Comparison of ENCODE assay signal across 27 mouse cellular contexts in the genomic region with DNA sequence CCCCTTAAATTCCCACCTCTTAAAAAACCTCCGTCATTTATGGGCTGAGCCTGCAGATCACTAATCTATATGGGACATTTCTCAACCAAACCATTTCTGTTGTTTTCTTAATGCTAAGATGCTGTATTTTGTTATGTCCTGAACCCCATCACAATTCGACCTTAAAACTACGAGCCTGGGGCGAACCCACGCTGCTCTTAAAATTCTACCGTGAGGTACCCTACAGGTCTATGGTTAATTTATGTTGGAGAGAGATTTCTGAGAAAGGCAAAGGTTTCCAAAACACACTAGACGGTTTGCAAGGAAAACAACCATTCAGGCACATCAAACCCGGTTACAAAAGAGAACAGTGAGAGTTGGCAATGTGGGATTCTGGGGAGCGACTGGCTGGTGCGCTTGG. TPM values are rescaled to one million over a fixed set of nuclear protein-coding genes. Genes with fewer than 3 reads are reported as not detected.
DNase-seq lines count a peak whose midpoint lies in the region; ATAC-seq and TF ChIP-seq lines count a peak whose summit lies in the region.
"Had no signal": no experiment of that assay in that cellular context is flagged by ENCODE, and none has a peak within 500 bp of the region (broad histone marks: within the 10 kb centered on the region; RNA-seq: fewer than 3 reads in every experiment).

No protein-coding gene starts in this region.

- no peak overlapping the region for H3K9ac ChIP-seq in heart, adult 2 months (ENCODE audit: low read depth, low read length)
- H3K9ac ChIP-seq in kidney, embryonic 15.5 days: no peak overlapping the region
- no peak overlapping the region for H3K9ac ChIP-seq in midbrain, embryonic 11.5 days (ENCODE audit: low read length)
- no peak overlapping the region for H3K9ac ChIP-seq in midbrain, embryonic 13.5 days (replicated peaks)
- H3K9ac ChIP-seq in limb, embryonic 12.5 days (replicated peaks): no peak overlapping the region
- no peak overlapping the region for H3K9ac ChIP-seq in hindbrain, embryonic 13.5 days
- H3K9ac ChIP-seq: embryonic facial prominence, embryonic 12.5 days; forebrain, embryonic 12.5 days had no signal

- no peaks in the 10 kb centered on the region for H3K27me3 ChIP-seq in heart, adult 2 months (ENCODE audit: control insufficient read depth, insufficient read depth, low read length)
- no peaks in the 10 kb centered on the region for H3K27me3 ChIP-seq in kidney, embryonic 15.5 days
- no peaks in the 10 kb centered on the region for H3K27me3 ChIP-seq in midbrain, embryonic 11.5 days (ENCODE audit: control insufficient read depth, insufficient read depth, low read length)
- H3K27me3 ChIP-seq in midbrain, embryonic 13.5 days: 0 out of 2 replicates have a peak, but pooled peaks cover 2% of the 10 kb centered on the region
- no peaks in the 10 kb centered on the region for H3K27me3 ChIP-seq in limb, embryonic 12.5 days
- 0 out of 2 replicates have a peak, but pooled peaks cover 6% of the 10 kb centered on the region for H3K27me3 ChIP-seq in hindbrain, embryonic 13.5 days
- H3K27me3 ChIP-seq: CH12.LX; embryonic facial prominence, embryonic 12.5 days; forebrain, embryonic 12.5 days; Patski had no signal

- H3K4me3 ChIP-seq in heart, adult 2 months: no peak overlapping the region
- H3K4me3 ChIP-seq in kidney, embryonic 15.5 days (replicated peaks): no peak overlapping the region
- H3K4me3 ChIP-seq in midbrain, embryonic 11.5 days (ENCODE audit: low read depth, low read length): no peak overlapping the region
- H3K4me3 ChIP-seq in midbrain, embryonic 13.5 days (replicated peaks): no peak overlapping the region
- H3K4me3 ChIP-seq in limb, embryonic 12.5 days (replicated peaks): no peak overlapping the region
- no peak overlapping the region for H3K4me3 ChIP-seq in hindbrain, embryonic 13.5 days
- H3K4me3 ChIP-seq: embryonic facial prominence, embryonic 10.5 days; embryonic facial prominence, embryonic 12.5 days; forebrain, embryonic 10.5 days; forebrain, embryonic 12.5 days had no signal

- H3K4me2 ChIP-seq in kidney, embryonic 15.5 days: 0 out of 2 replicates have a peak overlapping the region, but pooled peaks have one; percentile 30
- H3K4me2 ChIP-seq in midbrain, embryonic 11.5 days: no peak overlapping the region
- no peak overlapping the region for H3K4me2 ChIP-seq in midbrain, embryonic 13.5 days (replicated peaks)
- H3K4me2 ChIP-seq in limb, embryonic 12.5 days: no peak overlapping the region
- H3K4me2 ChIP-seq in hindbrain, embryonic 13.5 days: no peak overlapping the region
- H3K4me2 ChIP-seq: embryonic facial prominence, embryonic 12.5 days; forebrain, embryonic 12.5 days had no signal

- 92% methylated on average over 10 of the region's 10 CpGs for WGBS in heart, adult 2 months
- WGBS in kidney, embryonic 15.5 days: 48% methylated on average over 10 of the region's 10 CpGs
- 92% methylated on average over 10 of the region's 10 CpGs for WGBS in midbrain, embryonic 11.5 days
- 93% methylated on average over 10 of the region's 10 CpGs for WGBS in midbrain, embryonic 13.5 days
- 52% methylated on average over 10 of the region's 10 CpGs for WGBS in limb, embryonic 12.5 days
- WGBS in hindbrain, embryonic 13.5 days: 93% methylated on average over 10 of the region's 10 CpGs

- no peaks in the 10 kb centered on the region; the same call in 1 of the 2 replicates for H3K4me1 ChIP-seq in heart, adult 2 months (ENCODE audit: control insufficient read depth, insufficient read depth, low read length)
- peaks cover 23% of the 10 kb centered on the region for H3K4me1 ChIP-seq in kidney, embryonic 15.5 days
- H3K4me1 ChIP-seq in midbrain, embryonic 11.5 days (ENCODE audit: control insufficient read depth, insufficient read depth, low read length): no peaks in the 10 kb centered on the region
- no peaks in the 10 kb centered on the region for H3K4me1 ChIP-seq in midbrain, embryonic 13.5 days (replicated peaks)
- H3K4me1 ChIP-seq in limb, embryonic 12.5 days (replicated peaks): peaks cover 46% of the 10 kb centered on the region
- no peaks in the 10 kb centered on the region for H3K4me1 ChIP-seq in hindbrain, embryonic 13.5 days (replicated peaks)
- H3K4me1 ChIP-seq: forebrain, embryonic 10.5 days; forebrain, embryonic 12.5 days had no signal

- H3K9me3 ChIP-seq in kidney, embryonic 15.5 days (replicated peaks): no peaks in the 10 kb centered on the region
- no peaks in the 10 kb centered on the region for H3K9me3 ChIP-seq in midbrain, embryonic 11.5 days (ENCODE audit: control insufficient read depth, low read length)
- no peaks in the 10 kb centered on the region for H3K9me3 ChIP-seq in midbrain, embryonic 13.5 days
- H3K9me3 ChIP-seq in limb, embryonic 12.5 days: no peaks in the 10 kb centered on the region
- no peaks in the 10 kb centered on the region for H3K9me3 ChIP-seq in hindbrain, embryonic 13.5 days
- H3K9me3 ChIP-seq: embryonic facial prominence, embryonic 12.5 days; forebrain, embryonic 10.5 days; forebrain, embryonic 12.5 days; G1E had no signal

- TF ChIP-seq CTCF in heart, adult 2 months (IDR thresholded peaks at IDR 0.05): no peak

- H3K79me2 ChIP-seq in heart, adult 2 months (replicated peaks; ENCODE audit: control insufficient read depth, insufficient read depth, low read length): no peaks in the 10 kb centered on the region

- TF ChIP-seq POLR2A in heart, adult 2 months (IDR thresholded peaks at IDR 0.05; ENCODE audit: insufficient read depth, low read depth, low read length): no peak

- no peak overlapping the region for H3K27ac ChIP-seq in heart, adult 2 months
- no peak overlapping the region for H3K27ac ChIP-seq in kidney, embryonic 15.5 days
- no peak overlapping the region for H3K27ac ChIP-seq in midbrain, embryonic 11.5 days (ENCODE audit: low read depth, low read length)
- no peak overlapping the region for H3K27ac ChIP-seq in midbrain, embryonic 13.5 days
- H3K27ac ChIP-seq in limb, embryonic 12.5 days: peak overlapping the region; percentile 56
- H3K27ac ChIP-seq in hindbrain, embryonic 13.5 days: no peak overlapping the region
- H3K27ac ChIP-seq: embryonic facial prominence, embryonic 10.5 days; embryonic facial prominence, embryonic 12.5 days; forebrain, embryonic 10.5 days; forebrain, embryonic 12.5 days had no signal

- intact Hi-C loops in heart, adult 2 months (cut with DNase I): loop anchor here (5.0 to 10.0 kb wide), 2 partner anchors 231 to 359 kb away; no protein-coding TSS in a partner anchor

- ATAC-seq in kidney, embryonic 15.5 days (replicated peaks; ENCODE audit: low FRiP score): no peak
- no peak for ATAC-seq in midbrain, embryonic 11.5 days (ENCODE audit: low FRiP score)
- ATAC-seq in midbrain, embryonic 13.5 days: no peak
- ATAC-seq in limb, embryonic 12.5 days (ENCODE audit: insufficient number of reproducible peaks, insufficient read depth, low FRiP score, low TSS enrichment, low read depth): no peak
- no peak for ATAC-seq in hindbrain, embryonic 13.5 days (ENCODE audit: low FRiP score)
- ATAC-seq: activated CD4-positive, CD25-positive, alpha-beta regulatory T cell, adult 4 months; CD4-positive, CD25-positive, alpha-beta regulatory T cell, adult 4 months; forebrain, embryonic 14.5 days; Patski had no signal

- H3K36me3 ChIP-seq in heart, adult 2 months (ENCODE audit: control insufficient read depth, insufficient read depth, low read length): no peaks in the 10 kb centered on the region
- H3K36me3 ChIP-seq in kidney, embryonic 15.5 days: no peaks in the 10 kb centered on the region
- no peaks in the 10 kb centered on the region for H3K36me3 ChIP-seq in midbrain, embryonic 11.5 days (ENCODE audit: control insufficient read depth, insufficient read depth, low read length)
- no peaks in the 10 kb centered on the region for H3K36me3 ChIP-seq in midbrain, embryonic 13.5 days
- H3K36me3 ChIP-seq in limb, embryonic 12.5 days: no peaks in the 10 kb centered on the region
- H3K36me3 ChIP-seq in hindbrain, embryonic 13.5 days: no peaks in the 10 kb centered on the region
- H3K36me3 ChIP-seq: embryonic facial prominence, embryonic 10.5 days; embryonic facial prominence, embryonic 12.5 days; forebrain, embryonic 10.5 days; forebrain, embryonic 12.5 days; G1E had no signal

- no peak for TF ChIP-seq EP300 in heart, adult 2 months (IDR thresholded peaks at IDR 0.05; ENCODE audit: insufficient read depth, low read depth, low read length)

- peak; percentile 71 for DNase-seq in heart, adult 11 months
- no peak for DNase-seq in heart, adult 2 months
- no peak for DNase-seq in kidney, adult 18-20 months
- peak; percentile 59 for DNase-seq in midbrain, embryonic 11.5 days (ENCODE audit: low spot score, missing footprints)
- DNase-seq: adrenal gland, adult 8-10 months; adrenal gland, postnatal 14 days; adrenal gland, postnatal 36 days; B cell, adult 2 months; cerebellum, adult 11-12 months; cerebellum, adult 2 months; cerebellum, adult 9-10 months; cerebellum, postnatal 10 days; cerebellum, postnatal 25 days had no signal

RNA-seq across cellular contexts. Expression of a gene that starts 31.4 kb away (rescaled TPM):
- 100 to 1,000 TPM; 107 to 139 TPM for total RNA-seq in heart, adult 2 months (2021)
- polyA plus RNA-seq in heart, adult 2 months (2012; rRNA removed): 122 and 163 TPM in 2 replicates
- 75.1 and 84.1 TPM in 2 replicates for polyA plus RNA-seq in kidney, embryonic 15.5 days (2015; fragmentation: Nextera tagmentation; extraction: Ambion mirVana)
- polyA plus RNA-seq in midbrain, embryonic 11.5 days (2014; fragmentation: Nextera tagmentation; extraction: Ambion mirVana): 68.9 and 69.5 TPM in 2 replicates
- 106 and 109 TPM in 2 replicates for polyA plus RNA-seq in midbrain, embryonic 13.5 days (2015; fragmentation: Nextera tagmentation; extraction: Ambion mirVana)
- 76.2 and 83.6 TPM in 2 replicates for polyA plus RNA-seq in limb, embryonic 12.5 days (2016; fragmentation: Nextera tagmentation; extraction: Ambion mirVana)
- polyA plus RNA-seq in hindbrain, embryonic 13.5 days (2015; fragmentation: Nextera tagmentation; extraction: Ambion mirVana): 111 and 123 TPM in 2 replicates

RNA-seq across cellular contexts. Expression of a gene that starts 45.1 kb away (rescaled TPM):
- total RNA-seq in heart, adult 2 months (2021): under 1 TPM; 0.10 to 0.14 TPM
- not detected in 2 replicates for polyA plus RNA-seq in heart, adult 2 months (2012; rRNA removed)
- not detected in 2 replicates for polyA plus RNA-seq in kidney, embryonic 15.5 days (2015; fragmentation: Nextera tagmentation; extraction: Ambion mirVana)
- polyA plus RNA-seq in midbrain, embryonic 11.5 days (2014; fragmentation: Nextera tagmentation; extraction: Ambion mirVana): 0.14 TPM in 1 of 2 replicates, not detected in the other
- polyA plus RNA-seq in midbrain, embryonic 13.5 days (2015; fragmentation: Nextera tagmentation; extraction: Ambion mirVana): not detected in 2 replicates
- not detected in 2 replicates for polyA plus RNA-seq in limb, embryonic 12.5 days (2016; fragmentation: Nextera tagmentation; extraction: Ambion mirVana)
- 0.06 TPM in 1 of 2 replicates, not detected in the other for polyA plus RNA-seq in hindbrain, embryonic 13.5 days (2015; fragmentation: Nextera tagmentation; extraction: Ambion mirVana)
- total RNA-seq: adrenal gland, postnatal 14 days; CH12.LX had no signal
- polyA plus RNA-seq: cerebellum, adult 2 months; embryonic facial prominence, embryonic 10.5 days; embryonic facial prominence, embryonic 12.5 days; forebrain, embryonic 10.5 days; forebrain, embryonic 12.5 days; Patski had no signal

Comparison
In these comparisons a context has a peak if more than half of its experiments do, and no peak if none do; other contexts are left out.
1. DNase-seq: peak in heart, adult 11 months (single experiment) and midbrain, embryonic 11.5 days (single experiment); none in heart, adult 2 months (0 of 2) and kidney, adult 18-20 months (single experiment).